8 mouse cellular contexts compared by ENCODE assay signal in the genomic region with DNA sequence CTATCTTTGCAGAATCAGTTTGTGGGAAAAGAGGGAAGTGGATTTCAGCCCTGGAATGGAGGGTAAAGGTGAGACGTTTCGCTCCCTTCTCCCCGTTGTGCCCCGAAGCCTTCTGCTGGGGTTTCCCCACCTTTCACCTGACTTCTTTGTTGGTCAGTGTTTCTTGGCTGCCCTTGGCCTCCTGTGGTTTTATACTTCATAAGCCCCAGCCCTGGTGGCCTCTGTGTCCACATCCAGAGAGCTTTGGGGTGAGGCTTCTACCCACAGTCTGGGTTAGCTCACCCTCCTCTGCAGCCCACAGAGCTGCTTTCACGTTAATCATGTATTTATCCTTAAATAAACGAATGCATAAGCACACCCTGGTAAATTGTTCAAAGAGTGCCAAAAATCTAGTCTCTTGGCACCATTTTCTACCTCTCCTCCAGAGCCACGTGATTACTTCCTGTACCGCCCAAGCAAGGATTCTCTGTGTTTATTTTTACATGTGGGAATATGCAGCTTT.
DNase-seq lines count a peak whose midpoint lies in the region; ATAC-seq lines count a peak whose summit lies in the region.

No protein-coding gene starts in this region.

- peak; percentile 17 to 53 for DNase-seq in frontal cortex, postnatal 36 days (ENCODE audit: low spot score in 2 of 2)
- DNase-seq in frontal cortex, postnatal 10 days (ENCODE audit: low spot score in 2 of 2) = no peak
- DNase-seq in right cerebral cortex, adult 18-20 months = peak; percentile 54
- DNase-seq in right cerebral cortex, postnatal 10 days (ENCODE audit: low spot score in 2 of 2) = no peak
- peak; percentile 33 to 65 for DNase-seq in kidney, adult 8-10 months
- DNase-seq in telencephalon, adult 2 months (ENCODE audit: low read depth, low spot score) = peak; percentile 88
- no peak for DNase-seq in layer of hippocampus, adult 8-10 months (ENCODE audit: low spot score in 2 of 2)

- ATAC-seq in megakaryocyte progenitor cell, adult 5-6 weeks (replicated peaks; ENCODE audit: poor library complexity) = no peak

Comparison
In these comparisons a context has a peak if more than half of its experiments do, and no peak if none do; other contexts are left out.
1. DNase-seq: peak in frontal cortex, postnatal 36 days (2 of 2), right cerebral cortex, adult 18-20 months (single experiment), kidney, adult 8-10 months (2 of 2) and telencephalon, adult 2 months (single experiment); none in frontal cortex, postnatal 10 days (0 of 2), right cerebral cortex, postnatal 10 days (0 of 2) and layer of hippocampus, adult 8-10 months (0 of 2).